Mouse (Mus musculus): Measurements from ENCODE around the gene Trnp1. TPM values are rescaled to one million over a fixed set of nuclear protein-coding genes. Genes with fewer than 3 reads are reported as not detected.
A peak's percentile ranks its signal among the peaks of the same experiment; 100 is the strongest.

The Trnp1 gene
- polyA plus RNA-seq, 1 experiment from 2014 or later, result 1.1 TPM

GRCm38 (mm10) chr4:133471135-133471821 lies 27.1 kb downstream of the Trnp1 start:
- Histone ChIP-seq H3K36me3 (ENCODE audit: insufficient read depth, low read length) (no peaks in the 10 kb centered on the region), H3K9ac (replicated peaks; ENCODE audit: low read depth) (no peak overlapping the region), H3K4me2 (replicated peaks; ENCODE audit: low read depth, low read length) (no peak overlapping the region), H3K27me3 (replicated peaks; ENCODE audit: insufficient read depth, low read length) (no peaks in the 10 kb centered on the region), H3K9me3 (ENCODE audit: low read length) (no peaks in the 10 kb centered on the region), H3K4me3 (ENCODE audit: low read depth, low read length) (no peak overlapping the region), H3K4me1 (ENCODE audit: insufficient read depth, low read depth, low read length) (no peaks in the 10 kb centered on the region), H3K27ac (ENCODE audit: low read length) (no peak overlapping the region)
- 78% methylated on average over 7 of the region's 7 CpGs for whole genome bisulfite sequencing
- DNase-seq (ENCODE audit: low spot score) (no peak), ATAC-seq (no peak)
- TF ChIP-seq EP300 (IDR thresholded peaks at IDR 0.05) (no peak), CTCF (IDR thresholded peaks at IDR 0.05) (peak; percentile 22; the same call in 1 of the 2 replicates)

GRCm38 (mm10) chr4:133469122-133469521 lies 29.2 kb downstream of the Trnp1 start:
- Histone ChIP-seq H3K4me3 (ENCODE audit: low read depth, low read length) (no peak overlapping the region), H3K27me3 (replicated peaks; ENCODE audit: insufficient read depth, low read length) (no peaks in the 10 kb centered on the region), H3K4me2 (replicated peaks; ENCODE audit: low read depth, low read length) (0 out of 2 replicates have a peak overlapping the region, but pooled peaks have one; percentile 19), H3K36me3 (ENCODE audit: insufficient read depth, low read length) (no peaks in the 10 kb centered on the region), H3K9me3 (ENCODE audit: low read length) (no peaks in the 10 kb centered on the region), H3K9ac (replicated peaks; ENCODE audit: low read depth) (no peak overlapping the region), H3K27ac (ENCODE audit: low read length) (no peak overlapping the region), H3K4me1 (ENCODE audit: insufficient read depth, low read depth, low read length) (no peaks in the 10 kb centered on the region)
- DNase-seq (ENCODE audit: low spot score), result peak; percentile 39
- no peak for TF ChIP-seq CTCF (IDR thresholded peaks at IDR 0.05)
- no peak for TF ChIP-seq EP300 (IDR thresholded peaks at IDR 0.05)
- ATAC-seq, result no peak; the same call in 1 of the 2 replicates
- 16% methylated on average over 12 of the region's 12 CpGs for WGBS

DNA sequence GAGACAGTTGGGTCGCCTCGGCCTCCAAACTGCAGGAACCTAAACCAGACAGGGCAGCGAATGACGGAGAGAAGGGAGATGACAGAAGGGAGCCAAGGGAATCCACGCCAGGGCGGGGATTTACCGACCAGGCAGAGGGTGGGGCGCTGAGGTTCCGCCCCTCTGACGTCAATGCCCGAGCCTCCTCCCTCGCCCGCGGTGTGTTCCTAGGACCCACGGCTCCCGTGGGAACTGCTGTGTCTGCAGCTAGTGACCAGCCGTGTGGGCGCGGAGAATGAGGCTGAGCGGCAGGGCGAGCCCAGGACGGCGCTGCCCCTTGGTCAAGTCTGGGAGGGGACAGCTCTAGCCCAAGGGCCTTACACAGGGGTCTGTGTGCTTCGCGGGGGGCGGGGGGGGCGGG lies 30.3 kb downstream of the Trnp1 start:
- H3K4me1 ChIP-seq (ENCODE audit: insufficient read depth, low read depth, low read length), result no peaks in the 10 kb centered on the region
- H3K4me3 ChIP-seq (ENCODE audit: low read depth, low read length), result peak overlapping the region; percentile 42
- H3K4me2 ChIP-seq (replicated peaks; ENCODE audit: low read depth, low read length), result peak overlapping the region; percentile 88
- peak overlapping the region; percentile 6; the same call in 1 of the 2 replicates for H3K9ac ChIP-seq (replicated peaks; ENCODE audit: low read depth)
- H3K36me3 ChIP-seq (ENCODE audit: insufficient read depth, low read length), result no peaks in the 10 kb centered on the region
- H3K9me3 ChIP-seq (ENCODE audit: low read length), result no peaks in the 10 kb centered on the region
- ATAC-seq (peak; percentile 93), DNase-seq (ENCODE audit: low spot score) (peak; percentile 92)
- TF ChIP-seq CTCF (IDR thresholded peaks at IDR 0.05), result no peak
- no peak for TF ChIP-seq EP300 (IDR thresholded peaks at IDR 0.05)
- 1% methylated on average over 20 of the region's 27 CpGs for WGBS
- H3K27me3 ChIP-seq (replicated peaks; ENCODE audit: insufficient read depth, low read length), result no peaks in the 10 kb centered on the region
- no peak overlapping the region for H3K27ac ChIP-seq (ENCODE audit: low read length)

GRCm38 (mm10) chr4:133463184-133463583 lies 35.2 kb downstream of the Trnp1 start:
- no peak for ATAC-seq
- H3K9ac ChIP-seq (replicated peaks; ENCODE audit: low read depth), result no peak overlapping the region
- H3K27ac ChIP-seq (ENCODE audit: low read length), result no peak overlapping the region; the same call in 1 of the 2 replicates
- whole genome bisulfite sequencing, result 37% methylated on average over 6 of the region's 6 CpGs
- H3K4me1 ChIP-seq (ENCODE audit: insufficient read depth, low read depth, low read length), result no peaks in the 10 kb centered on the region
- no peaks in the 10 kb centered on the region for H3K9me3 ChIP-seq (ENCODE audit: low read length)
- TF ChIP-seq CTCF (IDR thresholded peaks at IDR 0.05) (no peak), EP300 (IDR thresholded peaks at IDR 0.05) (no peak)
- H3K36me3 ChIP-seq (ENCODE audit: insufficient read depth, low read length), result no peaks in the 10 kb centered on the region
- H3K4me2 ChIP-seq (replicated peaks; ENCODE audit: low read depth, low read length), result no peak overlapping the region
- no peak overlapping the region for H3K4me3 ChIP-seq (ENCODE audit: low read depth, low read length)
- no peaks in the 10 kb centered on the region for H3K27me3 ChIP-seq (replicated peaks; ENCODE audit: insufficient read depth, low read length)
- no peak for DNase-seq (ENCODE audit: low spot score)

- no peaks in the 10 kb centered on the region for H3K36me3 ChIP-seq (ENCODE audit: insufficient read depth, low read length)
- no peaks in the 10 kb centered on the region for H3K4me1 ChIP-seq (ENCODE audit: insufficient read depth, low read depth, low read length)
- ATAC-seq (peak; percentile 71), DNase-seq (ENCODE audit: low spot score) (peak; percentile 61)
- H3K4me2 ChIP-seq (replicated peaks; ENCODE audit: low read depth, low read length), result no peak overlapping the region
- H3K9me3 ChIP-seq (ENCODE audit: low read length), result no peaks in the 10 kb centered on the region
- no peak for TF ChIP-seq EP300 (IDR thresholded peaks at IDR 0.05)
- TF ChIP-seq CTCF (IDR thresholded peaks at IDR 0.05), result no peak
- 48% methylated on average over 4 of the region's 4 CpGs for WGBS
- no peaks in the 10 kb centered on the region for H3K27me3 ChIP-seq (replicated peaks; ENCODE audit: insufficient read depth, low read length)
- no peak overlapping the region for H3K4me3 ChIP-seq (ENCODE audit: low read depth, low read length)
- no peak overlapping the region for H3K27ac ChIP-seq (ENCODE audit: low read length)
- H3K9ac ChIP-seq (replicated peaks; ENCODE audit: low read depth), result no peak overlapping the region
Observed at GRCm38 (mm10) chr4:133461362-133461761, 37.0 kb downstream of the Trnp1 start.

DNA sequence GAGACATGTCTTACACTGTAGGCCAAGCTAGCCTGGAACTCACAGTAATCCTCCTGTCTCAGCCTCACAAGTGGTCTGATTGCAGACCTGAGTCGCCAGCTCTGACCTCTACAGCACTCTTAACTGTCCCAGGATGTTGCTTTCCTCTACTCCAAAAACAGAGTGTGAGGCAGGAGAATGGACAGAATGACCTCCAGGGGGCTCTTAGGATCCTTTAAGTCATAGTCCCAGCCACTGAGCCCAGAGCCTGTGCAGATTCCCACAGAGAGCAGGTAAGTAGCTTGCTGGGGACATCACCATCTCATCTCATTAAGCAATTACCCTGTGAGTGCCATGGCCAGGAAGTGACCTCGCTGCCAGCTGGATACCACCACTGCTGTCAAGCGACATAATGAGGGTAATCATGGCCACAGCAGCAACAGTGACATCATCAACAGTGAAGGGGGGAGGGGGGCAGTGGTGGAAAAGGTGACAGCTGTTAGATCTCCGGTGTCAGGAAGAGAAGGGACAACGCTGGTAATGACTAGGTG lies 37.5 kb downstream of the Trnp1 start:
- no peaks in the 10 kb centered on the region for H3K9me3 ChIP-seq (ENCODE audit: low read length)
- no peak overlapping the region for H3K9ac ChIP-seq (replicated peaks; ENCODE audit: low read depth)
- WGBS, result 52% methylated on average over 5 of the region's 5 CpGs
- DNase-seq (ENCODE audit: low spot score), result no peak
- H3K4me3 ChIP-seq (ENCODE audit: low read depth, low read length), result no peak overlapping the region
- TF ChIP-seq CTCF (IDR thresholded peaks at IDR 0.05), result peak; percentile 9; the same call in 1 of the 2 replicates
- no peak for TF ChIP-seq EP300 (IDR thresholded peaks at IDR 0.05)
- H3K27me3 ChIP-seq (replicated peaks; ENCODE audit: insufficient read depth, low read length), result no peaks in the 10 kb centered on the region
- H3K27ac ChIP-seq (ENCODE audit: low read length), result no peak overlapping the region
- no peaks in the 10 kb centered on the region for H3K36me3 ChIP-seq (ENCODE audit: insufficient read depth, low read length)
- no peak overlapping the region for H3K4me2 ChIP-seq (replicated peaks; ENCODE audit: low read depth, low read length)
- H3K4me1 ChIP-seq (ENCODE audit: insufficient read depth, low read depth, low read length), result no peaks in the 10 kb centered on the region
- peak; percentile 31; the same call in 1 of the 2 replicates for ATAC-seq

Data from lung, postnatal 0 days (tissue).